Mouse (Mus musculus) ES-E14 (cell line): ENCODE measurements around the gene Lmtk2.

Experiments used
- CHD2 ChIP-seq: IDR thresholded peaks from 2 replicates; pipeline ENCODE4 v1.6.1; 2014; ENCODE audit warnings: mild to moderate bottlenecking, low read depth, low read length, inconsistent platforms
- ZNF384 ChIP-seq: IDR thresholded peaks from 2 replicates; pipeline ENCODE4 v1.6.1; 2012; ENCODE audit warnings: low read depth, low read length, inconsistent platforms

DNA sequence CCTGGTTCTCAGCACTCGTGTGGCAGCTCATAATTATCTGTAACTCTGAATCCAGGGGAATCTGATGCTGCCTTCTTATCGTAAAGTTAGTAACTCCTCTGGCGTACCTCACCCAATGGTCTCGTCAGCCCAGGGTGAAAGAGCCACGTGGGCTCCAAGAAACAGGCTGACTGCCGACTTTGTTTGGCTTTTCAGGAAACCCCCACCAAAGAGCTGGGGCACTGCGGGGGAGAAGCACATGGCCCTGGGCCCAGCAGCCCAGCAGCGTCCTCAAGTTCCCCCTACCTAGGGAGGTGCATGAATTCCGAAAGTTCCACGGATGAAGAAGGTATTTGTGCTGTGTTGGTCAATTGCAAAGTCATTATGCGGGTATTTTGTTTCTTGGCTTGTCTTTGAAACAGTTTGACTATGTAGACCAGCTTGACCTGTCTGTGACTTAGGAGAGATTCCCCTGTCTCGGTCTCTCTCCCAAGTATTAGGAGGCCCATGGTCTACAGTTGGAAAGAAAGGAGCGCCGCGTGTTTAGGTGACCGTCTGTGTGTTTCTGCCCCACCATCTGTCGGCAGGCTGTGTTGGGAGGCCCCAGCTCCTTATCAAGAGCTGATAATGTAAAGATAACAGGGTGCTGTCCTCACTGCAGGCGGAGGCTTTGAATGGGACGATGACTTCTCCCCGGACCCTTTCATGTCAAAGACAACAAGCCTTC, 82.5 kb downstream of the Lmtk2 start:
- TF ChIP-seq ZNF384 (no peak), CHD2 (no peak)
